Mouse (Mus musculus) T-cell, adult 2 months (primary cell): ENCODE data around the gene Stbd1.
A peak's percentile ranks its signal among the peaks of the same experiment; 100 is the strongest.

ENCODE experiments used
- DNase-seq: peaks from one replicate; pipeline ENCODE4 v3.0.0; 2022; ENCODE audit warnings: low spot score

Stbd1 gene

GRCm38 (mm10) chr5:92602691-92603690 lies at the start of gene Stbd1:
Stbd1 (plus strand) TSS chr5:92603041.
- DNase-seq: peak; percentile 7

- DNase-seq: no peak
Observed at GRCm38 (mm10) chr5:92553939-92554338, 48.9 kb upstream of the Stbd1 start.

GRCm38 (mm10) chr5:92554443-92554842 lies 48.4 kb upstream of the Stbd1 start:
- no peak for DNase-seq

- DNase-seq: no peak
Observed at GRCm38 (mm10) chr5:92554891-92555511, 47.8 kb upstream of the Stbd1 start, which contains the start of gene Fam47e. Fam47e (plus strand) TSS chr5:92555069.

- no peak for DNase-seq
Observed at GRCm38 (mm10) chr5:92555905-92556304, 46.9 kb upstream of the Stbd1 start.

- DNase-seq: no peak
Observed at GRCm38 (mm10) chr5:92557508-92557907, 45.3 kb upstream of the Stbd1 start.

- no peak for DNase-seq
Observed at GRCm38 (mm10) chr5:92560201-92560600, 42.6 kb upstream of the Stbd1 start.

GRCm38 (mm10) chr5:92562002-92562401 lies 40.8 kb upstream of the Stbd1 start:
- no peak for DNase-seq

GRCm38 (mm10) chr5:92571232-92571631 lies 31.6 kb upstream of the Stbd1 start:
- DNase-seq: no peak

GRCm38 (mm10) chr5:92579559-92579958 lies 23.3 kb upstream of the Stbd1 start:
- no peak for DNase-seq

GRCm38 (mm10) chr5:92585932-92586331 lies 16.9 kb upstream of the Stbd1 start:
- no peak for DNase-seq

GRCm38 (mm10) chr5:92595026-92595425 lies 7.8 kb upstream of the Stbd1 start:
- no peak for DNase-seq

- DNase-seq: no peak
Observed at GRCm38 (mm10) chr5:92596865-92597264, 6.0 kb upstream of the Stbd1 start.

GRCm38 (mm10) chr5:92599030-92599429 lies 3.8 kb upstream of the Stbd1 start:
- no peak for DNase-seq

GRCm38 (mm10) chr5:92604452-92605247 lies 1.8 kb downstream of the Stbd1 start:
- DNase-seq: no peak

GRCm38 (mm10) chr5:92607492-92608229 lies 4.8 kb downstream of the Stbd1 start:
- no peak for DNase-seq

- no peak for DNase-seq
Observed at GRCm38 (mm10) chr5:92612756-92613155, 9.9 kb downstream of the Stbd1 start.

GRCm38 (mm10) chr5:92621883-92622282 lies 19.0 kb downstream of the Stbd1 start:
- no peak for DNase-seq

GRCm38 (mm10) chr5:92627896-92628295 lies 25.1 kb downstream of the Stbd1 start:
- no peak for DNase-seq

- DNase-seq: no peak
Observed at GRCm38 (mm10) chr5:92633526-92633925, 30.7 kb downstream of the Stbd1 start.

GRCm38 (mm10) chr5:92634916-92635315 lies 32.1 kb downstream of the Stbd1 start:
- DNase-seq: no peak

- DNase-seq: no peak
Observed at GRCm38 (mm10) chr5:92635891-92636290, 33.0 kb downstream of the Stbd1 start.
